Mouse (Mus musculus) forebrain, embryonic 15.5 days (tissue): ENCODE data around the gene Ssna1. TPM values are rescaled to one million over a fixed set of nuclear protein-coding genes. Genes with fewer than 3 reads are reported as not detected.
A peak's percentile ranks its signal among the peaks of the same experiment; 100 is the strongest.

Experiments
- ATAC-seq: fragments of 200-750 bp; cut with Nextera tagmentation; replicated peaks from 2 replicates; pipeline ENCODE4 v1.8.0; 2017; ENCODE audit warnings: mild to moderate bottlenecking, moderate TSS enrichment, moderate library complexity
- H3K27ac ChIP-seq: fragments of 300-500 bp; sonication (generic); replicated peaks from 2 replicates; pipeline ENCODE4 v1.5.1; 2015; ENCODE audit warnings: mild to moderate bottlenecking, inconsistent platforms
- H3K27me3 ChIP-seq: fragments of 300-500 bp; sonication (generic); 2 replicates; pipeline ENCODE4 v1.6.1; 2015; ENCODE audit warnings: inconsistent platforms
- H3K36me3 ChIP-seq: fragments of 300-500 bp; sonication (generic); 2 replicates; pipeline ENCODE4 v1.6.1; 2015; ENCODE audit warnings: mild to moderate bottlenecking, inconsistent platforms
- H3K4me1 ChIP-seq: fragments of 300-500 bp; sonication (generic); 2 replicates; pipeline ENCODE4 v1.6.1; 2015; ENCODE audit warnings: inconsistent platforms
- H3K4me2 ChIP-seq: fragments of 300-500 bp; sonication (generic); replicated peaks from 2 replicates; pipeline ENCODE4 v1.6.1; 2015; ENCODE audit warnings: mild to moderate bottlenecking, inconsistent platforms
- H3K4me3 ChIP-seq: fragments of 300-500 bp; sonication (generic); 2 replicates; pipeline ENCODE4 v1.5.1; 2015; ENCODE audit warnings: mild to moderate bottlenecking, inconsistent platforms
- H3K9ac ChIP-seq: fragments of 300-500 bp; sonication (generic); replicated peaks from 2 replicates; pipeline ENCODE4 v1.6.1; 2015; ENCODE audit warnings: mild to moderate bottlenecking, inconsistent platforms
- H3K9me3 ChIP-seq: fragments of 300-500 bp; sonication (generic); 2 replicates; pipeline ENCODE4 v1.6.1; 2016; ENCODE audit warnings: inconsistent platforms
- WGBS: fragments of 180-500 bp; shearing (Covaris S2); methylation state at CpG from one replicate; pipeline ENCODE4 v1.1.7; 2015; ENCODE audit warnings: mixed read lengths; 5-methylcytosine and 5-hydroxymethylcytosine counted together
- polyA plus RNA-seq: library from polyadenylated mRNA; unstranded; fragments of >200 nt; fragmentation: Nextera tagmentation; extraction: Ambion mirVana; gene quantifications from 2 replicates; pipeline ENCODE4 v1.2.1, GENCODE M21; 2015

Ssna1 gene
- polyA plus RNA-seq, 1 experiment from 2014 or later, result 209 TPM

DNA sequence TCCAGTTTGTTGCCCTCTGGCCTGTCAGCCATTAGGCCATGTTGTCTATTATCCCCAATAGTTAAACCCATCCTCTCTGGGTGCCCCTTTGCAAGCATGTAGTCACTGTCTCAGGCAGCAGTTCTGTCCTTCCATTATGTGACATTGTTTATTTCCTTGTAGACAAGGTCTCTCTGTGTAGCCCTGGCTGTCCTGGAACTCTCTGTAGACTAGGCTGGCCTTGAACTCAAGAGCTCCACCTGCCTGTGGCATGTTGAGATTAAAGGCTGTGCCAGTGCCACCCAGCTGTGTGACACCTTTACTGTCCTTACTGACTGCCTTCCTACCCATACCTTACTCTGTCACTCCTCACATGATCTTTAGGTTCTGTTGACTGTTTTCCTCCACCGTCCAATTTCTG, 19.9 kb downstream of the Ssna1 start:
- Histone ChIP-seq H3K4me2 (no peak overlapping the region), H3K36me3 (peaks cover 21% of the 10 kb centered on the region), H3K9ac (no peak overlapping the region), H3K27me3 (no peaks in the 10 kb centered on the region), H3K9me3 (no peaks in the 10 kb centered on the region), H3K4me3 (no peak overlapping the region), H3K27ac (no peak overlapping the region), H3K4me1 (peaks cover 22% of the 10 kb centered on the region)
- 81% methylated on average over 1 of the region's 1 CpGs for WGBS
- ATAC-seq, result no peak

DNA sequence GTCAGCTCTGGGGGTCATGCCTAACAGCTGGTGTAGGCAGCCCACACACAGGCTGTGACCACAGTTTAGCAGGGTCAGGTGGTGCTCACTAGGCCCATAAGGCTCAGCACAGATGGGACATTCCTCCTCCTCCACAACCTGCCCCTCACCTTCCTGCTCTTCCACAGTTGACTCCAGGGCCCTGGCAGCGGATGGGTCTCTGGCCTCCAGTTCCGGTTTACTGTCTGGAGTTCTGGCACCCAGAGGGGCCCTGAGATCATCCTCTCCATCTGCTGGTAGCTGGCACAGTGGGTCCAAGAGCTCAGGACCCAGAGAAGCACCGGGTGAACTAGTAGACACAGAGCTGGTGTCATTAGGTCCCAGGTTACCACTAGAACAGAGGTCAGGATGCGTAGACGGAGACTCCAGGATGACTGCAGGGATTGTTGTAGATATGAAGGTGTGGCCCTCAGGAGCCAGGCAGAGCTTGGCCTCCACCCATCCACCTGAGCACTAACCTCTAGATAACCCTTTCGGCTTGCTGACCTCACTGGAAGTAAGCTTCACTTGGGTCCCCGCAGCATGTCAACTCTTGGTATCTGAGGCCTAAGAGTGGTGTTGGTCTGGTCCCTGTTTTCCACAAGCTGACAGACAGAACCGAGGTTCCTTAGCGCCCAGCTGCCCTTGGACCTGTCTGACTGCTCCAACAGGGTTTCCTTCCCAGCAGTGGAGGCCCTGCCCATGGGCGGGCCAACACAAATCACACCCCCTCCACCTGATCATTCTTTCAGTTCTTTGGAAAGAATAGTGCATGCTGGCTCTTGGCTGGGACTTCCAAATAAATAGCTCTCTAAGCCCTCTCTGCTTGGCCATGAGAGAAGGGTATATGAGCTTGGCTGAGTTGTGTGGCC, 25.8 kb downstream of the Ssna1 start, which contains the start of gene AL732309.1:
Gene AL732309.1, minus strand, starts transcription at position 681 of the 890 bp plus-strand sequence.
- 90% methylated on average over 10 of the region's 10 CpGs for WGBS

DNA sequence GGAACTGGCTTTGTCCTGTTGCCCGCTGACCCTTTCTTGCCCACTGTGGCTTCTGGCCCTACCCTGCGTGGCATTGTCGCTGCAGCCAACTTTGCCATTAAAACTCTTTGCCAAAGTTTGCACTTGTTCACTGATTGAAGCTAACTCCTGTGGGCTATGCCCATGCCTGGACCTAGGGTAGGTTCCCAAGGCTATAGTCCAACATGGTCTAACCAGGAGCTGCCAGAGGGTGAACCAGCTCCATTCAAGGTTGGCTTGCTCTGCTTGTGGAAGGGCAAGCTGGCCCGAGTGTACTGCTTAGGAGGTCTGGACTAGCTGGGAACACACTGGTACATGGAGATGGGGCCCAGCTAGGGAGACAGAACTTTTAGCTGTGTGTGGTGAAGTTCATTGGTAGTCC, 28.1 kb downstream of the Ssna1 start:
- Histone ChIP-seq H3K27me3 (no peaks in the 10 kb centered on the region), H3K9ac (no peak overlapping the region), H3K4me2 (no peak overlapping the region), H3K9me3 (no peaks in the 10 kb centered on the region), H3K36me3 (peaks cover 24% of the 10 kb centered on the region), H3K4me1 (peaks cover 29% of the 10 kb centered on the region), H3K27ac (no peak overlapping the region), H3K4me3 (no peak overlapping the region)
- no peak for ATAC-seq
- 91% methylated on average over 4 of the region's 4 CpGs for WGBS

More for the DNA sequence above, 25.8 kb downstream of the Ssna1 start, which contains the start of gene AL732309.1:
- peaks cover 19% of the 10 kb centered on the region for H3K4me1 ChIP-seq
- no peak within 1 kb of the TSS for H3K4me2 ChIP-seq
- H3K36me3 ChIP-seq, result peaks cover 35% of the 10 kb centered on the region
- no peak within 1 kb of the TSS for H3K4me3 ChIP-seq
- H3K9me3 ChIP-seq, result no peaks in the 10 kb centered on the region
- H3K9ac ChIP-seq, result no peak within 1 kb of the TSS
- no peak within 1 kb of the TSS for H3K27ac ChIP-seq
- no peaks in the 10 kb centered on the region for H3K27me3 ChIP-seq
- ATAC-seq, result no peak

DNA sequence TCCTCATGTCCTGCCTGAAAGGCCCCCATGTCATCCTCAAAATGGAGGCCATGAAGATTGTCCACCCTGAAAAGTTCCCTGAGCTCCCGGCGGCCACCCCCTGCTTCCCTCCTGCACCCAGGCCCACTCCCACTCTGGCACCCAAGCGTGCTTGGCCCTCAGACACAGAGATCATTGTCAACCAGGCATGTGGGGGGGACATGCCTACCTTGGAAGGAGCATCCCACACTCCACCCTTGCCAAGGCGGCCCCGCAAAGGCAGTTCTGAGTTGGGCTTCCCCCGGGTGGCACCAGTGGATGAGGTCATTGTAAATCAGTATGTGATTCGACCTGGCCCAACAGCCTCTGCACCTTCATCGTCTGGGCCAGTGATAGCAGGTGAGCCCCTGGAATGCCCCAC, 28.9 kb downstream of the Ssna1 start:
- Histone ChIP-seq H3K4me3 (peak overlapping the region; percentile 59), H3K9me3 (no peaks in the 10 kb centered on the region), H3K27me3 (no peaks in the 10 kb centered on the region), H3K36me3 (peaks cover 21% of the 10 kb centered on the region; the same call in 1 of the 2 replicates), H3K4me1 (peaks cover 29% of the 10 kb centered on the region), H3K9ac (peak overlapping the region; percentile 73), H3K4me2 (peak overlapping the region; percentile 91), H3K27ac (no peak overlapping the region)
- WGBS, result 77% methylated on average over 8 of the region's 8 CpGs
- ATAC-seq, result no peak

DNA sequence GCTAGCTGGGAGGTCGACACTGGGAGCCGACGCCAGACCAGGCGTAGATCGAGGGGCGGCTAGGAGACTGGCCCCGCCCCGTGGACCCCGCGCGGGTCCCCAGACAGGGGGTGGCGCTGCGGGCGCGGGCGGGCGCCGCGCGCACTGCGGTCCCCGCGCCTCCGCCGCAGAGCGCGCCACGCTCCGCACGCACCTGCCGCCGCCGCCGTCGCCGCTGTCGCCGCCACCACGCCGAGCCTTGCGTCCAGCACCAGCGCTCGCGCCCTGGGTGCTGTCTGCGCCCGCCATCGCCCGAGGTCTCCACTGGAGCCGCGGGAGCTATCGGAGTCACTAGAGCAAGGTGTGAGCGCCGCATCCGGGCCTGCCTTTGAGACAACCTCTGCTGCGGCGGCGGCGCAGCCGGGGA, 30.1 kb downstream of the Ssna1 start, which contains the start of the genes Rnf208 and Cysrt1:
Gene Rnf208, plus strand, starts transcription at position 155 of the 406 bp plus-strand sequence.
Gene Cysrt1, minus strand, starts transcription at position 352 of the 406 bp plus-strand sequence.
- Histone ChIP-seq H3K27me3 (peaks cover 5% of the 10 kb centered on the region; the same call in 1 of the 2 replicates), H3K9ac (peak within 1 kb of the TSS; percentile 73), H3K4me2 (peak within 1 kb of the TSS; percentile 91), H3K4me3 (peak within 1 kb of the TSS; percentile 59), H3K36me3 (peaks cover 12% of the 10 kb centered on the region; the same call in 1 of the 2 replicates), H3K27ac (peak within 1 kb of the TSS; percentile 77), H3K4me1 (peaks cover 29% of the 10 kb centered on the region), H3K9me3 (no peaks in the 10 kb centered on the region)
- ATAC-seq, result peak; percentile 49
- WGBS, result under 1% methylated on average over 57 of the region's 59 CpGs

DNA sequence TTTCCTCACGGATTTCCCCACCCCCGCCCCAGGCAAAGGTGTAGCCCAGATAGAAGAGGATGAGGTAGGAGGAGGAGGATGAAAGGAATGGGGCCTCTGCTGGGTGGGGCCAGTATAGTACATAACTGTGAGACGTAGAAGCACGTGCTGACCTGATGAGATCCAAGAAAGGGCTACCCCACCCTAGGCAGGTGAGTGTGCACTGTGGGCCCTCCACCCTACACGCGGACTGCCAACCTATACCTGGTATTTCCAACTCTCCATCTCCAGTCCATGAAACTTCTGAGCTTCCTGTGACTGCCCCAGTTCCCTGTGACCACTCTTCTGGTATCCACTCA, 30.8 kb downstream of the Ssna1 start:
- peaks cover 29% of the 10 kb centered on the region for H3K4me1 ChIP-seq
- peaks cover 5% of the 10 kb centered on the region; the same call in 1 of the 2 replicates for H3K27me3 ChIP-seq
- H3K36me3 ChIP-seq, result peaks cover 9% of the 10 kb centered on the region; the same call in 1 of the 2 replicates
- peak; percentile 15; the same call in 1 of the 2 replicates for ATAC-seq
- peak overlapping the region; percentile 73 for H3K9ac ChIP-seq
- H3K9me3 ChIP-seq, result no peaks in the 10 kb centered on the region
- H3K4me3 ChIP-seq, result peak overlapping the region; percentile 59
- H3K27ac ChIP-seq, result peak overlapping the region; percentile 77
- H3K4me2 ChIP-seq, result peak overlapping the region; percentile 91
- 17% methylated on average over 6 of the region's 6 CpGs for WGBS

DNA sequence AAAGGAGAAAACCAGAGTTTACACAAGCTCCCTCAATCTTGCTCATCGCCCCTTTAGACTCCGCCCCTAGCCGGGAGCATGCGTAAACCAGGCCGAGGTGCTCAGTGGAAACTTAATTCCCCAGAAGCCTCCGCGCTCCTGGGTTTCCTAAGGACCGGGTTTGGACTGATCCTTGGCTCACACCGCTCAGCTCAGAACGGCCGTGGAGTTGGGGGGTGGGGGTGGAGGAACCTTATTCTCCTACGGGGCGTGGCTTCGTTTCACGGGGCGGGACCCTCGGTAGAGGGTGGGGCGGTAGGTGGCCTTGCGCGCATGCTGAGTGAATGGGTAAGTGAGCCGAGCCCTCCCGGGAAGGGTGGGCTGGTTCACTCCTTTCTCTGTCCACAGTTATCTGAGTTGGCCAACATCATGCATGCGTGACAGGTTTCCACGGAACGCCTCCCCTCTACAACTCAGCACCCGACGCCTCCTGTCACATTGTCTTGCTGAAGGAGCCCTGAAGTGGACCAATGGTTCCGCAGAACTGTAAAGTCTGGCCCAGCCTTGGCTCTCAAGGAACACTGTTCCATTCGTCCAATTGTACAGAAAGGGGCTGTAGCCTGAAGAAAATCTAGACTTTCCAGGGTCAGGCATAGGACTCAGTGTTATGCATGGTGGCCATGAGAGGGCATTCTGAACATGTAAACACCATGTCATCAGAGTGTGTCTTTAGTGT, 31.4 kb downstream of the Ssna1 start:
- Histone ChIP-seq H3K9ac (peak overlapping the region; percentile 49), H3K36me3 (peaks cover 4% of the 10 kb centered on the region; the same call in 1 of the 2 replicates), H3K27me3 (peaks cover 5% of the 10 kb centered on the region; the same call in 1 of the 2 replicates), H3K4me3 (peak overlapping the region; percentile 59), H3K9me3 (no peaks in the 10 kb centered on the region), H3K4me2 (peak overlapping the region; percentile 91), H3K27ac (peak overlapping the region; percentile 77), H3K4me1 (peaks cover 29% of the 10 kb centered on the region)
- ATAC-seq, result peak; percentile 84
- under 1% methylated on average over 29 of the region's 29 CpGs for WGBS

DNA sequence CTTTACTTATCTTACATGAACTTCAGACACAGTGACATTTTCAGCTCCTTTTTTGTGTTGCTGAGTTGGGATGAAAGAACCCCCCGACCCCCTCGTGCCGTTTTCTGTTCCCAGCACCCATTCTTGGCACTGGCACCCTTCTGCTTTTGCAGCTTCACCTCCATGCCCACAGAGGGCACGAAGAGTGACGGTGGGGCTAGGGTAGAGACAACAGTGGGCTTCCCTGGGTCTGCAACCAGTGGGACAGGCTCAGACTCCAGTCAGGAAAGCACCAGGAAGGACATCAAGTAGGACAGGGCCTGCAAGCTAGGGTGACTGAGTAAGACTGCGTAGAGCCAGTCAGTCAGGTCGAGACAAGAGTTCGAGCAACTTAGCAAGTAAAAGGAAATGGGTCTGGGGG, 31.9 kb downstream of the Ssna1 start:
- H3K4me1 ChIP-seq, result peaks cover 29% of the 10 kb centered on the region
- H3K9ac ChIP-seq, result peak overlapping the region; percentile 49
- H3K4me3 ChIP-seq, result peak overlapping the region; percentile 59
- peak; percentile 33 for ATAC-seq
- H3K36me3 ChIP-seq, result no peaks in the 10 kb centered on the region
- H3K4me2 ChIP-seq, result peak overlapping the region; percentile 91
- H3K9me3 ChIP-seq, result no peaks in the 10 kb centered on the region
- peaks cover 5% of the 10 kb centered on the region; the same call in 1 of the 2 replicates for H3K27me3 ChIP-seq
- H3K27ac ChIP-seq, result peak overlapping the region; percentile 77; the same call in 1 of the 2 replicates
- WGBS, result 42% methylated on average over 8 of the region's 8 CpGs

DNA sequence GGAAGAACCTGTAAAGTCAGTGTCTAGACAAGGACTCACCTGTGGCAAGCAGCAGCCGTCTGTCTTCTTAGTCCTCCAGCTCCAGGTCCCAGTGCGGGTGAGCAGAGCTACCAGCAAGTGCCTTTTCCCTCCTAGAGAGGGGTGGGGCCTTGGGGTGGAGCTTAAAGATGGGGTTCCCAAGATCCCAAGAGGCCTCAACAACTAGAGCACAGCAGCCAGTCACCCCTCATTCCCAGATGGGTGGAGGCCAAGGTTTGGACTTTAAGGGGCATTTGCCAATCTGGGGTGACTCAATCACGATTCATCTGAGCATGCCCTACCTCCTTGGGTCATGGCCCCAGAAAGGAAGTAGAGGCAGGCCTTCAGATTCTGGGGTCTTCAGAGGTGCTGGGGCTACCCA, 32.5 kb downstream of the Ssna1 start:
- Histone ChIP-seq H3K4me1 (peaks cover 29% of the 10 kb centered on the region), H3K9me3 (no peaks in the 10 kb centered on the region), H3K27ac (no peak overlapping the region), H3K4me2 (no peak overlapping the region), H3K9ac (no peak overlapping the region), H3K27me3 (peaks cover 5% of the 10 kb centered on the region; the same call in 1 of the 2 replicates), H3K36me3 (no peaks in the 10 kb centered on the region), H3K4me3 (no peak overlapping the region)
- WGBS, result 89% methylated on average over 3 of the region's 3 CpGs
- ATAC-seq, result no peak

DNA sequence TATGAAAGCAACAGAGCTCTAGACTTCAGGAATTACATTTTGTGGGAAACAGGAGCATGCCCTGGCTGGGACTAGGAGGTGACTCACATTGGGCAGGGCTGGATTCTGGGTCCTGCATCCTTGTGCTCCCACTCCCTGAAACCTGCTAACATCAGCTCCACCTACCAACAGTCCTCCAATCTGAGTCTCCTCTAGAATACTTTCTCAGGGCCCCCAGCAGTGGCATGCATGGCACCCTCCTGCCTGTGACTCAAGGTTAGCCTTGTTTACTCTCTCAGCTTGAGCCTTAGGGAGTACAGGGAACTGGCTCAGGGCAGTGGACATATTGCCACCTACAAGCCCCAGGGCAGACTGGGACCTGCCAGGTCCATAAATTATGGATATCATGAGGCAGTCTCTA, 34.1 kb downstream of the Ssna1 start:
- no peaks in the 10 kb centered on the region for H3K9me3 ChIP-seq
- H3K36me3 ChIP-seq, result no peaks in the 10 kb centered on the region
- H3K4me1 ChIP-seq, result peaks cover 21% of the 10 kb centered on the region
- peaks cover 5% of the 10 kb centered on the region; the same call in 1 of the 2 replicates for H3K27me3 ChIP-seq
- no peak overlapping the region for H3K9ac ChIP-seq
- no peak overlapping the region for H3K4me3 ChIP-seq
- H3K27ac ChIP-seq, result no peak overlapping the region
- no peak for ATAC-seq
- H3K4me2 ChIP-seq, result no peak overlapping the region

DNA sequence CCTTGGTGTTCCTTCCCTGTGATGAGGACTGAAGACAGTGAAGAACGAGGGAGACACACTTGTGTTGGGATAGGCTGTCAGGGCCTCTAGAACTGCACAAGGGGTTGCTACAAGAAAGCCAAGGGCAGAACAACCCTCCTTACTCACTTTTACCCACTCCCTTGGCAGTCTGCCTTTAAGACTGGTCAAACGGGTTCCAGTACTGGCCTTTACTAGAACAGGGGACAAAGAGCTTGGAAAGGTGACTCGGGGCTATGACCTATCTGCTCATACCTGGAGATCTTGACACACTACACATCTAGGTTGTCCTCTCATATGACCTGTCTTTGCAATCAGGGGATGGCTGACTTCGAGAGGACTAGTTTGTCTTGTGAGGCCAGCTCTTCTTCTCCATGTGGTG, 34.7 kb downstream of the Ssna1 start:
- peaks cover 15% of the 10 kb centered on the region for H3K4me1 ChIP-seq
- no peaks in the 10 kb centered on the region for H3K9me3 ChIP-seq
- no peak for ATAC-seq
- 71% methylated on average over 4 of the region's 4 CpGs for WGBS
- peaks cover 5% of the 10 kb centered on the region; the same call in 1 of the 2 replicates for H3K27me3 ChIP-seq
- H3K27ac ChIP-seq, result no peak overlapping the region
- H3K36me3 ChIP-seq, result no peaks in the 10 kb centered on the region
- no peak overlapping the region for H3K4me2 ChIP-seq
- H3K4me3 ChIP-seq, result no peak overlapping the region
- no peak overlapping the region for H3K9ac ChIP-seq

DNA sequence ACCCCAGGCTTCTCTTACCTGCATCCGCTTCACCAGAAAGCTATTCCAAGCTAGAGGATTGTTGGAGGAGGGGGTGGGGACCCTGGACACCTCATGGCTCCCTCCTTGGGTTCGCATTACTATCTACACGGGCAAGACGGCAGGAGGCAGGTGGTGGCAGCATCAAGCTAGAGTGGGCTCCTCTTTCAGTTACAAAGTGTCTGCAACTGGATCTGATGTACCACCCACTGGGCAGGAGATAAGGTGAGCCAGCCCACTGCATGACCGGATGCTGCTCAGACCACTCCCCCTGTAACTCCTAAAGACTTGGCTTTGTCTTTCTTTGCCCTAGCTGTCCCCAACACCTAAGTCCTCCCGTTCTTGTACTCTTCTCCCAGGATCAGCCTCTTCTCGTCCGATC, 35.6 kb downstream of the Ssna1 start, which contains the start of gene Rnf224:
Gene Rnf224, minus strand, starts transcription at position 174 of the 400 bp plus-strand sequence.
- peaks cover 5% of the 10 kb centered on the region; the same call in 1 of the 2 replicates for H3K27me3 ChIP-seq
- H3K36me3 ChIP-seq, result no peaks in the 10 kb centered on the region
- no peak within 1 kb of the TSS for H3K4me3 ChIP-seq
- H3K27ac ChIP-seq, result no peak within 1 kb of the TSS
- ATAC-seq, result no peak
- no peaks in the 10 kb centered on the region for H3K9me3 ChIP-seq
- H3K9ac ChIP-seq, result no peak within 1 kb of the TSS
- 31% methylated on average over 8 of the region's 8 CpGs for WGBS
- no peak within 1 kb of the TSS for H3K4me2 ChIP-seq
- peaks cover 12% of the 10 kb centered on the region for H3K4me1 ChIP-seq
